In the genomic region with DNA sequence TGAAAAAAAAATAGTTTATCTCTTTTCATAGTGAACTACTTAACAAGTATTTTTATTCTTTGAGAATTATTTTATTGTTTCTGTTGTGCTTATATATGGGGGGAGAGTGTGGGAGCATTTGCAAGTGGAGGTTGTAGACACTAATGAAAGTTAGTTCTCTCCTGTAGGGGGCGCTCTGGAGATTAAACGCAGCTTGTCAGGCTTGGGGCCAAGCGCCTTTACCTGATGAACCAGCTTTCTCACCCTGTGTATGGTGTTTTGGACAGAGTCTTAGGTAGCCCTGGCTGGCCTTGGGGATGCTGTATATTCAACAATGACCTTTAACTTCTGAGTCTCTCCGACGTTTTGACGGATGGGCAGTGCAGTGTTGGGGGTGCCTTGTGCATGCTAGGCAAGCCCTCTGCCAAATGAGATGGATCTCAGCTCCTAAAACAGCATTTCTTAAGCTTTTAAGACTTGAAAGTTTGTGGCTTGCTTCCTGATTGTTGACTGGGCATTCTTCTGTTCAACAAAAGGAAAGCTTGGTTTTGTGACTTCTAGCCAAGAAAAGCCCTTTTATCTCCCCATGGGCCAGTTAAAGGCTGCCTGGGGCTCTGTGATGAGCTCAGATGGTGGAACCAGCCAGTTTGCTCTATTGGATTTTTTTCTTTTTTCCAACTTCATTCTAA, we compare ENCODE assay signal across 8 mouse cellular contexts.
DNase-seq lines count a peak whose midpoint lies in the region; ATAC-seq and TF ChIP-seq lines count a peak whose summit lies in the region.

No protein-coding gene starts in this region.

- no peak overlapping the region for H3K4me2 ChIP-seq in forebrain, embryonic 12.5 days
- no peak overlapping the region for H3K4me2 ChIP-seq in forebrain, embryonic 14.5 days (ENCODE audit: low read length)
- H3K4me2 ChIP-seq in limb, embryonic 15.5 days, result no peak overlapping the region

- ATAC-seq in forebrain, embryonic 12.5 days (ENCODE audit: low FRiP score), result no peak
- ATAC-seq in forebrain, embryonic 14.5 days, result no peak
- no peak for ATAC-seq in limb, embryonic 15.5 days (ENCODE audit: insufficient number of reproducible peaks, low FRiP score, low TSS enrichment, low read depth)
- ATAC-seq in frontal cortex, adult (ENCODE audit: low TSS enrichment), result no peak

- H3K9me3 ChIP-seq in forebrain, embryonic 12.5 days, result no peaks in the 10 kb centered on the region
- no peaks in the 10 kb centered on the region for H3K9me3 ChIP-seq in forebrain, embryonic 14.5 days (replicated peaks; ENCODE audit: control insufficient read depth, low read length)
- no peaks in the 10 kb centered on the region for H3K9me3 ChIP-seq in limb, embryonic 15.5 days

- no peak for TF ChIP-seq CTCF in thymus, adult 2 months (IDR thresholded peaks at IDR 0.05; ENCODE audit: borderline replicate concordance, control insufficient read depth, extremely low read depth, insufficient read depth, low read length, poor library complexity)

- H3K4me1 ChIP-seq in forebrain, embryonic 12.5 days, result peaks cover 63% of the 10 kb centered on the region
- peaks cover 40% of the 10 kb centered on the region for H3K4me1 ChIP-seq in forebrain, embryonic 14.5 days (ENCODE audit: control insufficient read depth, insufficient read depth, low read length)
- H3K4me1 ChIP-seq in thymus, adult 2 months (replicated peaks; ENCODE audit: control insufficient read depth, insufficient read depth, low read length), result no peaks in the 10 kb centered on the region
- peaks cover 53% of the 10 kb centered on the region for H3K4me1 ChIP-seq in limb, embryonic 15.5 days

- no peaks in the 10 kb centered on the region for H3K27me3 ChIP-seq in forebrain, embryonic 12.5 days
- H3K27me3 ChIP-seq in forebrain, embryonic 14.5 days (replicated peaks; ENCODE audit: control insufficient read depth, insufficient read depth, low read length), result no peaks in the 10 kb centered on the region
- H3K27me3 ChIP-seq in thymus, adult 2 months (ENCODE audit: control insufficient read depth, insufficient read depth, low read length), result no peaks in the 10 kb centered on the region
- no peaks in the 10 kb centered on the region for H3K27me3 ChIP-seq in limb, embryonic 15.5 days

- no peaks in the 10 kb centered on the region; the same call in 1 of the 2 replicates for H3K36me3 ChIP-seq in forebrain, embryonic 12.5 days (replicated peaks)
- no peaks in the 10 kb centered on the region for H3K36me3 ChIP-seq in forebrain, embryonic 14.5 days (ENCODE audit: control insufficient read depth, insufficient read depth, low read length)
- no peaks in the 10 kb centered on the region for H3K36me3 ChIP-seq in thymus, adult 2 months (ENCODE audit: control insufficient read depth, insufficient read depth, low read length)
- H3K36me3 ChIP-seq in limb, embryonic 15.5 days, result no peaks in the 10 kb centered on the region

- no peak overlapping the region for H3K9ac ChIP-seq in forebrain, embryonic 12.5 days
- H3K9ac ChIP-seq in forebrain, embryonic 14.5 days (ENCODE audit: low read length), result no peak overlapping the region
- H3K9ac ChIP-seq in limb, embryonic 15.5 days, result no peak overlapping the region

- TF ChIP-seq POLR2A in thymus, adult 2 months (IDR thresholded peaks at IDR 0.05; ENCODE audit: control insufficient read depth, extremely low read depth, insufficient read depth, low read length, poor library complexity), result no peak

- DNase-seq in forebrain, embryonic 14.5 days (ENCODE audit: low spot score), result no peak
- peak; percentile 26 for DNase-seq in thymus, postnatal 4 days
- DNase-seq in thymus, adult 2 months, result no peak
- DNase-seq in layer of hippocampus, postnatal 36 days, result no peak
- DNase-seq in heart, adult 9 months (ENCODE audit: low spot score in 2 of 2), result no peak

- WGBS in forebrain, embryonic 12.5 days, result 6% methylated on average over 6 of the region's 6 CpGs
- 3% methylated on average over 6 of the region's 6 CpGs for WGBS in forebrain, embryonic 14.5 days
- WGBS in thymus, adult 2 months, result 72% methylated on average over 6 of the region's 6 CpGs
- WGBS in limb, embryonic 15.5 days, result 27% methylated on average over 6 of the region's 6 CpGs

- H3K27ac ChIP-seq in forebrain, embryonic 12.5 days, result peak overlapping the region; percentile 2; the same call in 1 of the 2 replicates
- no peak overlapping the region for H3K27ac ChIP-seq in forebrain, embryonic 14.5 days (ENCODE audit: low read depth, low read length)
- H3K27ac ChIP-seq in thymus, adult 2 months (ENCODE audit: control insufficient read depth, insufficient read depth, low read length), result no peak overlapping the region
- peak overlapping the region; percentile 44; the same call in 1 of the 2 replicates for H3K27ac ChIP-seq in limb, embryonic 15.5 days

- no peak overlapping the region for H3K4me3 ChIP-seq in forebrain, embryonic 12.5 days (replicated peaks)
- no peak overlapping the region for H3K4me3 ChIP-seq in forebrain, embryonic 14.5 days (ENCODE audit: low read depth, low read length)
- H3K4me3 ChIP-seq in thymus, adult 2 months (ENCODE audit: control insufficient read depth, insufficient read depth, low read length), result no peak overlapping the region
- no peak overlapping the region for H3K4me3 ChIP-seq in limb, embryonic 15.5 days

Comparison
In these comparisons a context has a peak if more than half of its experiments do, and no peak if none do; other contexts are left out.
1. H3K27ac ChIP-seq: peak in forebrain, embryonic 12.5 days (single experiment) and limb, embryonic 15.5 days (single experiment); none in forebrain, embryonic 14.5 days (single experiment) and thymus, adult 2 months (single experiment).